Mouse (Mus musculus) frontal cortex, adult (tissue): Measurements from ENCODE around the gene Arl8a.
"Not testable (repeated sequence)": the region's sequence is repeated elsewhere in the genome, so short reads cannot be mapped to it uniquely, and the experiment has no call there.

Experiments
- ATAC-seq: cut with Nextera tagmentation; 2 replicates; pipeline ENCODE4 v1.9.2; 2017; ENCODE audit warnings: mild to moderate bottlenecking, moderate library complexity, mixed read lengths; ENCODE audit not compliant: low TSS enrichment

Arl8a gene

GRCm38 (mm10) chr1:135169556-135170224, 23.1 kb downstream of the Arl8a start:
- peak; percentile 31; the same call in 1 of the 2 replicates for ATAC-seq

- no peak for ATAC-seq
Observed at GRCm38 (mm10) chr1:135170299-135170698, 23.7 kb downstream of the Arl8a start.

- ATAC-seq, result no peak
Observed at GRCm38 (mm10) chr1:135171202-135171601, 24.6 kb downstream of the Arl8a start.

GRCm38 (mm10) chr1:135171984-135172383, 25.4 kb downstream of the Arl8a start:
- ATAC-seq, result peak; percentile 90

- ATAC-seq, result no peak
Observed at GRCm38 (mm10) chr1:135173311-135173710, 26.7 kb downstream of the Arl8a start.

- ATAC-seq, result no peak
Observed at GRCm38 (mm10) chr1:135175176-135175575, 28.6 kb downstream of the Arl8a start.

GRCm38 (mm10) chr1:135177724-135178123, 31.1 kb downstream of the Arl8a start:
- no peak for ATAC-seq

GRCm38 (mm10) chr1:135178863-135179262, 32.2 kb downstream of the Arl8a start:
- no peak for ATAC-seq

GRCm38 (mm10) chr1:135180830-135181229, 34.2 kb downstream of the Arl8a start:
- no peak for ATAC-seq

GRCm38 (mm10) chr1:135181275-135181674, 34.7 kb downstream of the Arl8a start:
- no peak for ATAC-seq

- ATAC-seq, result no peak
Observed at GRCm38 (mm10) chr1:135181880-135182623, 35.4 kb downstream of the Arl8a start.

- no peak for ATAC-seq
Observed at GRCm38 (mm10) chr1:135182975-135183374, 36.4 kb downstream of the Arl8a start.

- no peak for ATAC-seq
Observed at GRCm38 (mm10) chr1:135183448-135183847, 36.8 kb downstream of the Arl8a start.

GRCm38 (mm10) chr1:135183941-135184570, 37.4 kb downstream of the Arl8a start:
- no peak for ATAC-seq

- no peak for ATAC-seq
Observed at GRCm38 (mm10) chr1:135185936-135186335, 39.3 kb downstream of the Arl8a start.

- ATAC-seq, result 0 out of 2 replicates have a peak, but pooled peaks have one; percentile 20
Observed at GRCm38 (mm10) chr1:135186427-135186826, 39.8 kb downstream of the Arl8a start.

- not testable (repeated sequence) for ATAC-seq
Observed at GRCm38 (mm10) chr1:135187016-135187415, 40.4 kb downstream of the Arl8a start.

- ATAC-seq, result no peak
Observed at GRCm38 (mm10) chr1:135188197-135188596, 41.6 kb downstream of the Arl8a start.

GRCm38 (mm10) chr1:135189186-135189585, 42.6 kb downstream of the Arl8a start:
- no peak for ATAC-seq

- not testable (repeated sequence) for ATAC-seq
Observed at GRCm38 (mm10) chr1:135194335-135194734, 47.7 kb downstream of the Arl8a start.

GRCm38 (mm10) chr1:135195907-135196440, 49.4 kb downstream of the Arl8a start:
- no peak for ATAC-seq

GRCm38 (mm10) chr1:135198412-135198811, 51.8 kb downstream of the Arl8a start:
- ATAC-seq, result no peak
